Mouse (Mus musculus) adipose tissue, adult 10 weeks (tissue): ENCODE data around the gene V1rd19. TPM values are rescaled to one million over a fixed set of nuclear protein-coding genes. Genes with fewer than 3 reads are reported as not detected.

Source experiments
- polyA plus RNA-seq: library from polyadenylated mRNA; stranded (reverse); fragments of 350-450 nt; fragmentation: Illumina TruSeq; extraction: RNeasy Lipid Tissue Mini Kit (QIAGEN cat#74804); gene quantifications from one replicate; pipeline ENCODE4 v1.2.3, GENCODE M21; 2014; ENCODE audit warnings: low read depth, low replicate concordance

Gene V1rd19
- polyA plus RNA-seq: not detected

DNA sequence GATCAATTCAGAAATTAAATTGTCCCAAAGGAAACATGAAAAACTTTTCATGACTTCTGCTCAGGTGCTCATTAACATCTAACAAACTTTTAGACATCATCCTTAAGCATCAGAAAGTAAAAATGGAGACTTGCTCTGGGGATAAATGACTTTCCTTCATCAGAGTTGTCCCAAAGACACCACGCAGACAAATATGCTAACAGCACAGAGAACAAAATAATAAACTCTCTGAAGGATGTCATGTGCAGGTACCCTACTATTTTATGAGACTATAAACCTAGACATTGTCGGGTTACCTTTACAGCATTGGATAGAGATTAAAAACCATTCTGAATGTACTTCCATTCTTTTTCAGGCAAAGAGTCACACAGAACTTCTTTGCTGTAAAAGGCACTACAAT is at the start of gene V1rd19:
V1rd19 (plus strand) TSS at position 301 of the 400 bp plus-strand sequence.

DNA sequence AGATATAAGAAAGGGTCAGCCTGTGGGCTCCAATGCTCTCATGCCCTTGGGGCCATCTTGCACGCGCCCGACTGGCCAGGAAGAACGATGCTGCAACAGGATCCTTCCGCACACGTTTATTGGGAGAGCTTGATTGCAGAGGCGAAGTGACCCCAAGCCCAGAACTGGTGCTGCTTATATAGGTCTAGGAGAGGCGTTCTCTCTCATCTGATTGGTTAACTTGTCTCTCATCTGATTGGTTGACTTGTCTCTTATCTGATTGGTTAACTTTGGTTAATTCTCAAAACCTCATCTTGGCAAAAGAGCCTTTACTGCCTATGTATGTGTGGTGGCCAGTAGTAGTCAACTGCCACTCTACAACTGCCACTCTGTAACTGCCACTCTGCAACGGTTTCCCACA is 27.2 kb upstream of the V1rd19 start, which contains the start of gene Vmn1r181:
Vmn1r181 (plus strand) TSS at position 301 of the 400 bp plus-strand sequence.

GRCm38 (mm10) chr7:24052660-24053304 is 51.3 kb downstream of the V1rd19 start, which contains the start of gene Vmn1r183:
Gene Vmn1r183, plus strand, starts transcription at chr7:24053254.

Other genes with a start within 250 kb of the V1rd19 start
- gene Vmn1r174, start 249.4 kb upstream of the V1rd19 start, polyA plus RNA-seq: not detected
- gene Vmn1r175, start 191.0 kb upstream of the V1rd19 start, polyA plus RNA-seq: not detected
- not detected for gene Vmn1r176, start 164.3 kb upstream of the V1rd19 start, polyA plus RNA-seq
- not detected for gene Vmn1r177, start 135.2 kb upstream of the V1rd19 start, polyA plus RNA-seq
- not detected for gene Vmn1r178, start 109.7 kb upstream of the V1rd19 start, polyA plus RNA-seq
- not detected for gene Vmn1r179, start 74.7 kb upstream of the V1rd19 start, polyA plus RNA-seq
- not detected for gene Vmn1r180, start 51.1 kb upstream of the V1rd19 start, polyA plus RNA-seq
- 0.09 TPM for gene Vmn1r181, start 27.1 kb upstream of the V1rd19 start, polyA plus RNA-seq
- gene Vmn1r183, start 51.6 kb downstream of the V1rd19 start, polyA plus RNA-seq: not detected
- gene Zfp180, start 80.2 kb downstream of the V1rd19 start, polyA plus RNA-seq: 12.1 TPM
- gene Zfp112, start 110.6 kb downstream of the V1rd19 start, polyA plus RNA-seq: 4.6 TPM
- gene Zfp235, start 132.5 kb downstream of the V1rd19 start, polyA plus RNA-seq: 6.9 TPM
- gene Zfp114, start 173.4 kb downstream of the V1rd19 start, polyA plus RNA-seq: 0.34 TPM
- gene Zfp111, start 209.8 kb downstream of the V1rd19 start, polyA plus RNA-seq: 5.2 TPM
- gene Zfp109, start 235.9 kb downstream of the V1rd19 start, polyA plus RNA-seq: 1.8 TPM